Mouse (Mus musculus) C2C12 (cell line): ENCODE measurements around the gene Kank4. TPM values are rescaled to one million over a fixed set of nuclear protein-coding genes. Genes with fewer than 3 reads are reported as not detected.

Experiments
- H3K27me3 ChIP-seq: one replicate; pipeline ENCODE4 v1.6.1; 2011; ENCODE audit not compliant: control insufficient read depth, insufficient read depth, insufficient read length
- H3K36me3 ChIP-seq: one replicate; pipeline ENCODE4 v1.6.1; 2011; ENCODE audit not compliant: control insufficient read depth, insufficient read depth
- H3K4me3 ChIP-seq: one replicate; pipeline ENCODE4 v1.5.1; 2011; ENCODE audit warnings: mild to moderate bottlenecking, control low read depth; ENCODE audit not compliant: poor library complexity, insufficient read depth, severe bottlenecking
- H3K79me2 ChIP-seq: one replicate; pipeline ENCODE4 v1.6.1; 2011; ENCODE audit not compliant: control insufficient read depth, insufficient read depth
- H3K79me3 ChIP-seq: one replicate; pipeline ENCODE4 v1.6.1; 2011; ENCODE audit warnings: low read depth, control low read depth
- H3ac ChIP-seq: one replicate; pipeline ENCODE3; 2011; ENCODE audit warnings: low read depth; ENCODE audit not compliant: control insufficient read depth, insufficient read length
- CEBPB ChIP-seq: IDR thresholded peaks from one replicate; pipeline ENCODE4 v1.6.1; 2011; ENCODE audit warnings: low read depth, mild to moderate bottlenecking, control low read depth, moderate library complexity
- CTCF ChIP-seq: IDR thresholded peaks from one replicate; pipeline ENCODE4 v1.5.1; 2011; ENCODE audit not compliant: control insufficient read depth, insufficient read depth, insufficient read length
- FOSL1 ChIP-seq: IDR thresholded peaks from one replicate; pipeline ENCODE4 v1.8.0; 2011; ENCODE audit warnings: mild to moderate bottlenecking, low read length; ENCODE audit not compliant: poor library complexity, insufficient read depth, severe bottlenecking
- MAX ChIP-seq: IDR thresholded peaks from one replicate; pipeline ENCODE4 v1.6.1; 2011; ENCODE audit warnings: mild to moderate bottlenecking, control low read depth
- MYOD1 ChIP-seq: IDR thresholded peaks from one replicate; pipeline ENCODE4 v1.6.1; 2011; ENCODE audit warnings: low read depth; ENCODE audit not compliant: control insufficient read depth, insufficient read length
- MYOG ChIP-seq: IDR thresholded peaks from one replicate; pipeline ENCODE4 v1.6.1; 2011; ENCODE audit not compliant: control insufficient read depth, insufficient read length; ENCODE audit errors: extremely low read depth
- USF1 ChIP-seq: IDR thresholded peaks from one replicate; pipeline ENCODE4 v1.6.1; 2011; ENCODE audit warnings: low read depth, mild to moderate bottlenecking, control low read depth, moderate library complexity
- polyA plus RNA-seq: library from polyadenylated mRNA; unstranded; fragments of >200 nt; fragmentation: generic; extraction: Trizol; gene quantifications from one replicate; pipeline ENCODE4 v1.2.1, GENCODE M21; 2012; ENCODE audit warnings: missing spikeins

The Kank4 gene
- polyA plus RNA-seq, 1 experiment: not detected

DNA sequence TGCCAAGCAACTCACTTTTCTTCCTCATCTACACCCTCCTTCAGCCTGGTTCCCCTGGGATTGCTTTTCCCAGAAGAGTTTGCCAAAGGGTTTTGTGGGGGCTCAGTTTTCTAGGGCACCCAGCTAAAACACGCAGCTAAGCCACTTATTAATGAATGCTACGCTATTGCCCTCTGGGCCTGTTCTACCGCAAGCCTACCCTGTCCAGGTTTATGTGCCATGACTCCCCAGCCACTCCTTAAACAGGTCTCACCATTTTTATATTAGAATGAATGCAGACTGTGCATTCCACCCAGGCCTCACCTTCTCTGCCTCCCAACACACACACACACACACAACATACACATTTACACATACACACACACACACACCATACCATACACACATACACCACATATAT is 5.7 kb upstream of the Kank4 start:
- Histone ChIP-seq H3K36me3 (no peaks in the 10 kb centered on the region), H3K4me3 (no peak overlapping the region)
- TF ChIP-seq CEBPB: no peak

DNA sequence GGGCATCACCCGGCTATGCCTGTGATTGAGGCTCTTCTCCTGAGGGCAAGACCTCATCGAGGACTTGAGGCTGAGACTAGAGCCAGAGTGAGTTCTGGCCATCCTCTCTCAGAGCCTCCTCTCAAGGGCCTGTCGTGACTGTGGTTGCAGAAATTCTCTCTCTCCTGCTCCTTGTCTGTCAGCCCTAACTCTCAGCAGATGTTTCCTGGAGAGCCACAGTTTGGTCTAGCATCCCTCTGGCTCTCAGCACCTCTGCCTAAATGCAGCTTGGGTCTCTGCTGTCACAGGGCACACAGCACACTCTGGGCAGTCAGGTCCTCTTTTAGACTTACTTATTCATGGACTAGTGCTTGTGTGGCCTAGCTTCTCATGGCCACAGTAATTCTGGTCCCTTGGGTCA is 5.1 kb upstream of the Kank4 start:
- no peaks in the 10 kb centered on the region for H3K79me2 ChIP-seq
- no peak overlapping the region for H3K4me3 ChIP-seq
- H3K79me3 ChIP-seq: no peaks in the 10 kb centered on the region
- no peaks in the 10 kb centered on the region for H3K36me3 ChIP-seq
- TF ChIP-seq MYOG (no peak), USF1 (no peak), FOSL1 (no peak), CEBPB (no peak), MAX (no peak), MYOD1 (no peak), CTCF (no peak)
- peaks cover 2% of the 10 kb centered on the region for H3K27me3 ChIP-seq
- no peak overlapping the region for H3ac ChIP-seq

More for the DNA sequence above, 5.7 kb upstream of the Kank4 start:
- Histone ChIP-seq H3K27me3 (no peaks in the 10 kb centered on the region), H3ac (no peak overlapping the region), H3K79me2 (no peaks in the 10 kb centered on the region), H3K79me3 (no peaks in the 10 kb centered on the region)

DNA sequence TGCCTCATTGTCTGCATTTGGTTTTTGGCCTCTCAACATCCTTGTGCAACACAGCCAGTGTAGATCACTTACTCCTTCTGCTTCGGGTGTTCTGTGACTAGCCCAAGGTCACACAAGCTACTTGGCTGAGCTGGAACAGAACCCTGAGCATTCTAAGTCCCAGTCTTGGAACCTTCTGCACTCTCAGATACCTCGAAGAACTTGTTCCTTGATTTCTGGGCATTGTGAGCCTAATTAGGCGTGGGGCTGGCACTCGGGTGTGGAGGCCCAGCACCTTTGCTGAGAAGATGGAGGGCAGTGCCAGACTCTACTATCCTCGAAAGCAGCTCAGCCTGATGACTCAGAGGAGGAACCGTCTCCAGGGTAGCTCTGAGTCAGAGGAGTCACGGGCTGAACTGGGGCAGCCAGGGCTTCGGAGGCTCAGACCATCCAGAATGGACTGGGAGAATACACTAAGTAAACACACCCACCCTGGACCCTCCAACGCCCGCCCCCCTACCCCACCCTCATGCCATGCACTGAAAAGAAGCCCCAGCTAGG is 1.9 kb upstream of the Kank4 start:
- Histone ChIP-seq H3K27me3 (peaks cover 20% of the 10 kb centered on the region), H3K79me3 (no peaks in the 10 kb centered on the region), H3K79me2 (no peaks in the 10 kb centered on the region), H3K4me3 (no peak overlapping the region), H3K36me3 (no peaks in the 10 kb centered on the region), H3ac (no peak overlapping the region)
- TF ChIP-seq USF1 (no peak), CTCF (no peak), MYOD1 (no peak), MAX (no peak), MYOG (no peak), FOSL1 (no peak), CEBPB (no peak)

GRCm38 (mm10) chr4:98816807-98817183 is 542 bp downstream of the Kank4 start:
- no peak overlapping the region for H3ac ChIP-seq
- H3K79me3 ChIP-seq: no peaks in the 10 kb centered on the region
- H3K27me3 ChIP-seq: peaks cover 20% of the 10 kb centered on the region
- no peak for TF ChIP-seq MYOD1
- no peak for TF ChIP-seq CEBPB
- TF ChIP-seq CTCF: no peak
- TF ChIP-seq FOSL1: no peak
- no peak for TF ChIP-seq MYOG
- TF ChIP-seq MAX: no peak
- no peak for TF ChIP-seq USF1
- H3K36me3 ChIP-seq: no peaks in the 10 kb centered on the region
- no peak overlapping the region for H3K4me3 ChIP-seq
- no peaks in the 10 kb centered on the region for H3K79me2 ChIP-seq

DNA sequence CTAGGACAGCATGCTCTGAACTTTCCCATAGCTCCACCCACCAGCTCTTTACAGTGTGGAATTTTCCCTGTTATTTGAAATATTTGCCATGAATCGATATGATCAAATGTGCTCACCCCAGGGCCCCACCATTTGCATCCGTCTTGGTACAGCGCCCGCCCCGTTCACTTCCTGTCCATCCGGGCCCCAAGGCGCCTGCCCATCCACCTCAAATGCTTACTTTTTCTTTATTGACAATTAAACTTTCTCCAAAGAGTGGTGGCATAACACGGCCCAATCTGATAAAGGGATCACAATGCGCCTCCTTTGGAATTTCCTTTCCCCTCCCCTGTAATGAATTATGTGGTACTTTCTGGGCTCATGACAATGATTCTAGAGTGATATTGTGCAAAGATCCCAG is 11.0 kb downstream of the Kank4 start:
- Histone ChIP-seq H3K79me3 (no peaks in the 10 kb centered on the region), H3ac (no peak overlapping the region), H3K4me3 (no peak overlapping the region), H3K27me3 (no peaks in the 10 kb centered on the region), H3K36me3 (no peaks in the 10 kb centered on the region), H3K79me2 (no peaks in the 10 kb centered on the region)
- TF ChIP-seq USF1: no peak
- no peak for TF ChIP-seq MYOD1
- TF ChIP-seq MYOG: no peak
- TF ChIP-seq MAX: no peak
- no peak for TF ChIP-seq FOSL1
- no peak for TF ChIP-seq CTCF
- TF ChIP-seq CEBPB: no peak

GRCm38 (mm10) chr4:98805291-98806048 is 11.9 kb downstream of the Kank4 start:
- no peak for TF ChIP-seq MYOD1
- TF ChIP-seq CEBPB: no peak
- no peak for TF ChIP-seq CTCF
- H3K27me3 ChIP-seq: no peaks in the 10 kb centered on the region
- no peaks in the 10 kb centered on the region for H3K79me3 ChIP-seq
- no peak overlapping the region for H3ac ChIP-seq
- no peaks in the 10 kb centered on the region for H3K79me2 ChIP-seq
- no peaks in the 10 kb centered on the region for H3K36me3 ChIP-seq
- H3K4me3 ChIP-seq: no peak overlapping the region
